Mouse (Mus musculus) neural tube, embryonic 13.5 days (tissue): ENCODE measurements around the gene Wdfy3. TPM values are rescaled to one million over a fixed set of nuclear protein-coding genes. Genes with fewer than 3 reads are reported as not detected.
A peak's percentile ranks its signal among the peaks of the same experiment; 100 is the strongest.

Source experiments
- ATAC-seq: fragments of 200-750 bp; cut with Nextera tagmentation; 2 replicates; pipeline ENCODE4 v1.8.0; 2017; ENCODE audit warnings: low read depth, mild to moderate bottlenecking, moderate TSS enrichment, moderate library complexity
- H3K27ac ChIP-seq: fragments of 300-500 bp; sonication (generic); replicated peaks from 2 replicates; pipeline ENCODE4 v1.5.1; 2015; ENCODE audit warnings: moderate library complexity, mild to moderate bottlenecking, inconsistent platforms
- H3K27me3 ChIP-seq: fragments of 300-500 bp; sonication (generic); 2 replicates; pipeline ENCODE4 v1.6.1; 2015; ENCODE audit warnings: mild to moderate bottlenecking, inconsistent platforms
- H3K36me3 ChIP-seq: fragments of 300-500 bp; sonication (generic); 2 replicates; pipeline ENCODE4 v1.6.1; 2015; ENCODE audit warnings: mild to moderate bottlenecking, inconsistent platforms
- H3K4me1 ChIP-seq: fragments of 300-500 bp; sonication (generic); replicated peaks from 2 replicates; pipeline ENCODE4 v1.6.1; 2015; ENCODE audit warnings: inconsistent platforms
- H3K4me2 ChIP-seq: fragments of 300-500 bp; sonication (generic); 2 replicates; pipeline ENCODE4 v1.6.1; 2015; ENCODE audit warnings: inconsistent platforms, mild to moderate bottlenecking, moderate library complexity
- H3K4me3 ChIP-seq: fragments of 300-500 bp; sonication (generic); 2 replicates; pipeline ENCODE4 v1.5.1; 2015; ENCODE audit warnings: mild to moderate bottlenecking, inconsistent platforms
- H3K9ac ChIP-seq: fragments of 300-500 bp; sonication (generic); 2 replicates; pipeline ENCODE4 v1.6.1; 2015; ENCODE audit warnings: moderate library complexity, mild to moderate bottlenecking, inconsistent platforms
- H3K9me3 ChIP-seq: fragments of 300-500 bp; sonication (generic); 2 replicates; pipeline ENCODE4 v1.6.1; 2016; ENCODE audit warnings: inconsistent platforms
- WGBS: fragments of 180-500 bp; shearing (Covaris S2); methylation state at CpG from one replicate; pipeline ENCODE4 v1.1.7; 2015; 5-methylcytosine and 5-hydroxymethylcytosine counted together
- polyA plus RNA-seq: library from polyadenylated mRNA; unstranded; fragments of >200 nt; fragmentation: Nextera tagmentation; extraction: Ambion mirVana; gene quantifications from 2 replicates; pipeline ENCODE4 v1.2.1, GENCODE M21; 2015

Wdfy3 gene
- polyA plus RNA-seq, 1 experiment from 2014 or later = 27.0 TPM

- Histone ChIP-seq H3K27me3 (no peaks in the 10 kb centered on the region), H3K4me3 (no peak overlapping the region), H3K9ac (no peak overlapping the region), H3K4me1 (no peaks in the 10 kb centered on the region), H3K9me3 (no peaks in the 10 kb centered on the region), H3K36me3 (peaks cover 74% of the 10 kb centered on the region), H3K27ac (no peak overlapping the region), H3K4me2 (no peak overlapping the region)
- WGBS = 91% methylated on average over 8 of the region's 8 CpGs
- ATAC-seq = no peak
Observed at GRCm38 (mm10) chr5:101957419-101957818, 112.3 kb downstream of the Wdfy3 start.

GRCm38 (mm10) chr5:101954393-101955340 is 115.1 kb downstream of the Wdfy3 start:
- Histone ChIP-seq H3K4me1 (no peaks in the 10 kb centered on the region), H3K9me3 (no peaks in the 10 kb centered on the region), H3K27me3 (no peaks in the 10 kb centered on the region), H3K9ac (no peak overlapping the region), H3K27ac (no peak overlapping the region), H3K36me3 (peaks cover 78% of the 10 kb centered on the region), H3K4me2 (no peak overlapping the region), H3K4me3 (no peak overlapping the region)
- 81% methylated on average over 16 of the region's 16 CpGs for WGBS
- no peak for ATAC-seq

GRCm38 (mm10) chr5:101951918-101952317 is 117.8 kb downstream of the Wdfy3 start:
- Histone ChIP-seq H3K9ac (no peak overlapping the region), H3K4me3 (no peak overlapping the region), H3K4me1 (no peaks in the 10 kb centered on the region), H3K27me3 (no peaks in the 10 kb centered on the region), H3K36me3 (peaks cover 85% of the 10 kb centered on the region), H3K4me2 (no peak overlapping the region), H3K9me3 (no peaks in the 10 kb centered on the region), H3K27ac (no peak overlapping the region)
- WGBS = 97% methylated on average over 1 of the region's 1 CpGs
- no peak for ATAC-seq

- Histone ChIP-seq H3K27ac (no peak overlapping the region), H3K27me3 (no peaks in the 10 kb centered on the region), H3K9me3 (no peaks in the 10 kb centered on the region), H3K4me2 (no peak overlapping the region), H3K9ac (no peak overlapping the region), H3K4me1 (no peaks in the 10 kb centered on the region), H3K4me3 (no peak overlapping the region), H3K36me3 (peaks cover 81% of the 10 kb centered on the region)
- no peak for ATAC-seq
- 65% methylated on average over 8 of the region's 8 CpGs for WGBS
Observed at GRCm38 (mm10) chr5:101949323-101949722, 120.4 kb downstream of the Wdfy3 start.

DNA sequence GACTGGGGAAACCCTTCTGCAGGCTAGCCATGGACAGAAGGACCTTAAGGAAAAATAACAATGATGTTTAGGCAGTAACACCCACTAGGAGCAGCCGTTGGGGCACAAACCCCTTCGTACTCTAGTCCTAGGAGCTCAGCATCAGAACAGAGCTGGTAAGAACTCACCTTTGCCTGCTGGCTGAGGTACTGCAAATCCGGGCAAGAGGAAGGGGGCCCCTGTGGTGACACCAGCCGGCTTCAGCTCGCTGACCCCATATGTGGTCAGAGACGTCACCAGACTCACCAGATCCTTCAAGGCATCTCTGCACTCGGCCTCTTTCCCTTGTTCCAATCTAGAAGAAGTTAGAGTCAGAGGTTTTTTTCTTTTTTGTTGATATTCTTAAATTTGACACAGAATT is 121.1 kb downstream of the Wdfy3 start:
- Histone ChIP-seq H3K27me3 (no peaks in the 10 kb centered on the region), H3K27ac (no peak overlapping the region), H3K4me2 (no peak overlapping the region), H3K36me3 (peaks cover 83% of the 10 kb centered on the region), H3K9me3 (no peaks in the 10 kb centered on the region), H3K9ac (no peak overlapping the region), H3K4me3 (no peak overlapping the region), H3K4me1 (no peaks in the 10 kb centered on the region)
- ATAC-seq = no peak
- WGBS = 92% methylated on average over 7 of the region's 7 CpGs

DNA sequence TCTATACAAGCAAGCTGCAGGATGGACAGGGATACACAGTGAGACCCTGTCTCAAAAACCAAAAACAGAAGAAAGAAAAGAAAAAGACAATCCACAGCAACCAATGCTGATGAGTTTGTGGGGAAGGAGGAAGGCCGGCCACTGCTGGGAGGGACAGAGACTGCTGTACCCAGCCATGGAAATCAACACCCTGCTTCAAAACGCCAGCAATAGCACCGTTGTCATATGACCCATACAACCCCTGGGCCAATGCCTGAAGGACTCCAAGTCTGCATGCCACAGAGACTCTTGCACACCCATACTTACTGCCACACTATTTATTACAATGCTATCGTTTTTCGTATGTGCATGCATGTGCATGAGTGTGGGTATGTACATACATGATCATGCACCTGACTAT is 124.0 kb downstream of the Wdfy3 start:
- Histone ChIP-seq H3K4me3 (no peak overlapping the region), H3K27ac (no peak overlapping the region), H3K4me1 (no peaks in the 10 kb centered on the region), H3K27me3 (no peaks in the 10 kb centered on the region), H3K9ac (no peak overlapping the region), H3K9me3 (no peaks in the 10 kb centered on the region), H3K36me3 (peaks cover 90% of the 10 kb centered on the region), H3K4me2 (no peak overlapping the region)
- ATAC-seq = no peak
- whole genome bisulfite sequencing = 87% methylated on average over 5 of the region's 5 CpGs

DNA sequence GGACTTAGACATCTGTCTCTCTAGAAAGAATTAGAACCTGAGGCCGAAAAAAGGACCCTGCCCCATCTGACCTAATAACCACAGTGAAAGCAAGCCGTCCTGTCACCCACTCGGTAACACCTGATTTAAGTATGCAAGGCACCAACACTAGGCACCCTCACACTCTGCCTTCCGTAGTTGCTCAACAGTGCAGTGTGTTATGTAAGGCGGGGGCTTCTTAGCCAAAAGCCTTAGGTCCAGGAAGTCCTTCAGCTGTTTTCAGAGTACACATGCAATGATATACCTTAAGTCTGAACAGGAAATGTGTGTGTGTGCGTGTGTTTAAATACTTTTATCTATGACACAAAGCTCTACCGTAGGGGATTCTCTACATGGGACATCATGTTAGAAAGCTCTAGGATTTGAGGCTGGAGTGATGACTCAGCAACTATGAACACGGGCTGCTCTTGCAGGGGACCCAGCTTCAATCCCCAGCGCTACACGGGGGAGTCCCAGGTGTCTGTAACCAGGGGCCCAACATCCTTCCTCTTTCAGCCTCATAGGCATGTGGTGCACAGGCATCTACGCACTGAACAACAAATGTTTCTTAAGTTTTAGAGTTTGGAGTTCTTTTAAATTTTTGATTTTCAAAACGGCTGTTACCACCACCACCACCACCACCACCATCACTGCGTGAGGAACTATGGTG is 131.7 kb downstream of the Wdfy3 start:
- 93% methylated on average over 13 of the region's 13 CpGs for WGBS
- Histone ChIP-seq H3K4me2 (no peak overlapping the region), H3K27ac (no peak overlapping the region), H3K9ac (no peak overlapping the region), H3K36me3 (peaks cover 76% of the 10 kb centered on the region), H3K27me3 (no peaks in the 10 kb centered on the region), H3K4me3 (no peak overlapping the region), H3K4me1 (no peaks in the 10 kb centered on the region; the same call in 1 of the 2 replicates), H3K9me3 (no peaks in the 10 kb centered on the region)
- ATAC-seq = no peak

DNA sequence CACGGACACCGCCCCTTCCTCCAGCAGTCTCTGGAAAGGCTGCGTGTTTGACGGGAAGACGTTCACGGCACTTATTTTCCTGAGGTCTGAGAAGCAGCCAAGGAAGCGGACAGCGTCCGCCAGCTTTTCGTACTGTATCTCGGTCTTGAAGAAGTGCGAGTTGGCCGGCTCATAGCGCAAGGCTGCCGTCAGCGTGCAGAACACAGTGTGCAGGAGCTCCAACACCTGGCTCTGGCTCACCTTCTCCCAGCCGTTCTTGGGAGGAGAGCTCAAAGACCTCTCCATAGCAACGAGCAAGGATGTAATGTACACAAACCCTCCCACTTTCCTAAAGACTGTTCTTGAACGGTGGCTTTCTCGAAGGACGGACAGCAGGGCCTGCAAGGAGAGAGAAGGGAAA is 132.4 kb downstream of the Wdfy3 start:
- no peak overlapping the region for H3K27ac ChIP-seq
- H3K9me3 ChIP-seq = no peaks in the 10 kb centered on the region
- H3K4me3 ChIP-seq = no peak overlapping the region
- no peak overlapping the region for H3K4me2 ChIP-seq
- no peak for ATAC-seq
- peaks cover 71% of the 10 kb centered on the region for H3K36me3 ChIP-seq
- H3K9ac ChIP-seq = no peak overlapping the region
- H3K27me3 ChIP-seq = no peaks in the 10 kb centered on the region
- H3K4me1 ChIP-seq = no peaks in the 10 kb centered on the region; the same call in 1 of the 2 replicates
- WGBS = 92% methylated on average over 21 of the region's 21 CpGs

DNA sequence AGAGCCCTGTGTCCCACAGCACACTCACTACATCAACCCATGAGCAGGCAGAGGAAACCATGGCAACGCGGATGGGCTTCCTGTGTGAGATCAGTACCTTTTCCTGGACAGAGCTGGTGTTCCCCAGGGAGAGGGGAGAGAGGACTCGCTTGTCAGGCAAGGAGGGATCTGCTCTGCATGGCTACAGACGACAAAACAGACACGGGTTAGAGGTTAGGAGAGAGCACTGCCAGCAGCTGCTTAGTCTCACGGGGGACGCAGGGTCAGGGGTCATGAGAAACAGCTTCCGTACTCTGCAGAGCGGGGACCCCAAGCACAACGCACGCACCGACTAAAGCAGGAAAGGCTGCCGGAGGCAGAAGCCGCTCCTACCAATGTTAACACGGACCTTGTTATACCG is 133.8 kb downstream of the Wdfy3 start:
- Histone ChIP-seq H3K4me2 (no peak overlapping the region), H3K9me3 (no peaks in the 10 kb centered on the region), H3K36me3 (peaks cover 64% of the 10 kb centered on the region), H3K9ac (no peak overlapping the region; the same call in 1 of the 2 replicates), H3K4me1 (no peaks in the 10 kb centered on the region; the same call in 1 of the 2 replicates), H3K4me3 (no peak overlapping the region), H3K27me3 (no peaks in the 10 kb centered on the region), H3K27ac (no peak overlapping the region)
- peak; percentile 59 for ATAC-seq
- 71% methylated on average over 16 of the region's 16 CpGs for WGBS

DNA sequence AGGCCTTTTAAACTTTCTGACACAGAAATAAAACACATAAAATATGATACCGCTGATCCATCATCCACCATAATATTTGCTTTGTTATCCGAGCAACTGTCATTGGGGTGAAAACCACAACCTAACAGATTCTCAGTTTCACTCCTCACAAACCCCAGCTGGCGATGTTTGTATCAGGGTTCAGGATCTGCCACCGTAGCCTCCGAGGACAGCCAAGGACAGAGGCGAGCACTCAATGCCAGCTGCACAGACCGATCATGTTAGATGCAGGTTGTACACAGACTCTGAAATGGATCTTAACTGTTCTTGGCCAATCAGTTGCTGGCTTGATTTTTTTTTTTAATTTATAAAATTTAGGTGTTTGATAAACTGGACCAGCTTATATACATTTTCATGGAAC is 135.1 kb downstream of the Wdfy3 start:
- H3K36me3 ChIP-seq = peaks cover 63% of the 10 kb centered on the region
- H3K27me3 ChIP-seq = no peaks in the 10 kb centered on the region
- no peaks in the 10 kb centered on the region; the same call in 1 of the 2 replicates for H3K4me1 ChIP-seq
- 89% methylated on average over 7 of the region's 7 CpGs for WGBS
- no peak overlapping the region for H3K4me3 ChIP-seq
- H3K9ac ChIP-seq = no peak overlapping the region
- no peak for ATAC-seq
- no peak overlapping the region for H3K27ac ChIP-seq
- H3K9me3 ChIP-seq = no peaks in the 10 kb centered on the region
- H3K4me2 ChIP-seq = no peak overlapping the region

DNA sequence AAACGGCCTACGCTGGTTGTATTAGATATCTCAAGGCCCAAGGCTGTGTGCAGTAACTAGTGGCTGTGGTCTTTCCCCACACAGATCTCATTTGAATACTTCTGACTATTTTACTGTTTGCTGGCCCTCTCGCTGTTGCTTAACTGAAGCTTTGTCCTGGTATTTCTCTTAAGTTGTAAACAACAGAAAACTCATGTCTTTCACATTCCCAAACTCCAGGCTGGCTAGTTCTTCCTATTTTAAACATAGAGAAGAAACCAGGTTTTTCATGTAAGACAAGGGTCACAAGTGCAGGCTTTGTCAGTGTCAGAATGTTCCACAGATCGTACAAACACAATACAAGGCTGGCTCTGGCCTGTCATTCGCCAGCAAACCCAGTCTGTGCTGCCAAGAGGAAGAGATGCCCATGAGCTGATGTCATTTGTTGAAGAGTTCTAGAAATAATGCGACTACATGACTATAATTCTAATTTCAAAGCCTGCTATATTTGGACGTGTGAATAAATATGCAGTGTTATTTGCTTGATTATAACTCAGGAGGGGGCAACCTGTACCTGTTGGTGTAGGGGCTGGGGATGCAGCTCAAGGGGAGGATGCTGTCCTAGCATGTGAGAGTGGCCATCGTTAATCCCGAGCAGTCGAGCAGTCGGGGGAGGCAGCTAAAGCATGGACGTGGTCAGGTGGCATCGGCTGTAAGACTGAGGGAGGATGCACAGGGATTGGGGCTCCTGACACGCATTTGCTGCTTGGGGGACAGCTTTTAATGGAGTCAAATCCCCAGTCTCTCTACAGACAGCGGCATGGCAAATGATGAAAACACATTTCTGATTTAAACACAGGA is 136.5 kb downstream of the Wdfy3 start:
- H3K9me3 ChIP-seq = no peaks in the 10 kb centered on the region
- H3K27ac ChIP-seq = no peak overlapping the region
- H3K4me3 ChIP-seq = no peak overlapping the region
- H3K4me2 ChIP-seq = no peak overlapping the region
- no peaks in the 10 kb centered on the region for H3K27me3 ChIP-seq
- no peak for ATAC-seq
- no peak overlapping the region for H3K9ac ChIP-seq
- H3K4me1 ChIP-seq = no peaks in the 10 kb centered on the region; the same call in 1 of the 2 replicates
- WGBS = 75% methylated on average over 15 of the region's 15 CpGs
- H3K36me3 ChIP-seq = peaks cover 69% of the 10 kb centered on the region

DNA sequence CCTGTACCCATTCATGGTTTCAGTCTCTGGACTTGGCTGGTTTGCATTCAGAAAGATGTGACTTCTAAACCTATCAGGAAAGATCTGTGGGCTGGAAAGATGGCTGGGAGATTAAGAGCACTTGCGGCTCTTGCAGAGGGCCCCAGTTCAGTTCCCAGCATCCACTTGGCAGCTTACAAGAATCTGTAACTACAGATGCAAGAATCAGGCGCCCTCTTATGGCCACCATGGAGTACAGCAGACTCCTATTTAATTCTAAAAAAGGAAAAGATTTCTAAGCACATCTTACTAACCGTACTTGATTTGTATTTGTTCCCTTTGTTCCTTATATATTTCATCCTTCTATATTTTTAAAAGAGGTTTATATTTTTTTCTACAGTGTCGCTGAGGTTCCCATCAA is 137.7 kb downstream of the Wdfy3 start:
- WGBS = 68% methylated on average over 4 of the region's 4 CpGs
- H3K27me3 ChIP-seq = no peaks in the 10 kb centered on the region
- no peaks in the 10 kb centered on the region for H3K9me3 ChIP-seq
- no peak overlapping the region for H3K27ac ChIP-seq
- H3K9ac ChIP-seq = no peak overlapping the region
- no peak overlapping the region for H3K4me3 ChIP-seq
- no peak for ATAC-seq
- no peak overlapping the region for H3K4me2 ChIP-seq
- peaks cover 63% of the 10 kb centered on the region for H3K36me3 ChIP-seq
- H3K4me1 ChIP-seq = no peaks in the 10 kb centered on the region; the same call in 1 of the 2 replicates
